Mouse (Mus musculus): ENCODE data around the gene Copz1.

Gene Copz1

GRCm38 (mm10) chr15:103293375-103293774 is 20.9 kb downstream of the Copz1 start:
- DNase-seq (ENCODE audit: low read depth) = peak; percentile 39

- no peak for DNase-seq (ENCODE audit: low read depth)
Observed at GRCm38 (mm10) chr15:103294649-103295048, 22.1 kb downstream of the Copz1 start.

- no peak for DNase-seq (ENCODE audit: low read depth)
Observed at GRCm38 (mm10) chr15:103295851-103296250, 23.3 kb downstream of the Copz1 start.

- no peak for DNase-seq (ENCODE audit: low read depth)
Observed at GRCm38 (mm10) chr15:103297313-103297712, 24.8 kb downstream of the Copz1 start.

- no peak for DNase-seq (ENCODE audit: low read depth)
Observed at GRCm38 (mm10) chr15:103298026-103298425, 25.5 kb downstream of the Copz1 start.

GRCm38 (mm10) chr15:103298861-103299616 is 26.5 kb downstream of the Copz1 start:
- DNase-seq (ENCODE audit: low read depth) = no peak

- no peak for DNase-seq (ENCODE audit: low read depth)
Observed at GRCm38 (mm10) chr15:103299644-103300043, 27.1 kb downstream of the Copz1 start.

GRCm38 (mm10) chr15:103300067-103300471 is 27.6 kb downstream of the Copz1 start:
- DNase-seq (ENCODE audit: low read depth) = no peak

- no peak for DNase-seq (ENCODE audit: low read depth)
Observed at GRCm38 (mm10) chr15:103300560-103300959, 28.0 kb downstream of the Copz1 start.

GRCm38 (mm10) chr15:103301046-103301445 is 28.5 kb downstream of the Copz1 start:
- no peak for DNase-seq (ENCODE audit: low read depth)

- no peak for DNase-seq (ENCODE audit: low read depth)
Observed at GRCm38 (mm10) chr15:103301547-103302340, 29.2 kb downstream of the Copz1 start.

GRCm38 (mm10) chr15:103302341-103303021 is 30.0 kb downstream of the Copz1 start:
- DNase-seq (ENCODE audit: low read depth) = no peak

- no peak for DNase-seq (ENCODE audit: low read depth)
Observed at GRCm38 (mm10) chr15:103303916-103304615, 31.6 kb downstream of the Copz1 start.

- peak; percentile 45 for DNase-seq (ENCODE audit: low read depth)
Observed at GRCm38 (mm10) chr15:103304616-103304969, 32.1 kb downstream of the Copz1 start.

- DNase-seq (ENCODE audit: low read depth) = peak; percentile 92
Observed at GRCm38 (mm10) chr15:103305070-103305678, 32.7 kb downstream of the Copz1 start.

GRCm38 (mm10) chr15:103305792-103306645 is 33.5 kb downstream of the Copz1 start:
- DNase-seq (ENCODE audit: low read depth) = peak; percentile 32

GRCm38 (mm10) chr15:103307125-103307524 is 34.6 kb downstream of the Copz1 start:
- DNase-seq (ENCODE audit: low read depth) = peak; percentile 98

GRCm38 (mm10) chr15:103308056-103308875 is 35.8 kb downstream of the Copz1 start:
- DNase-seq (ENCODE audit: low read depth) = no peak

- no peak for DNase-seq (ENCODE audit: low read depth)
Observed at GRCm38 (mm10) chr15:103308876-103309580, 36.5 kb downstream of the Copz1 start.

All from induced T-regulatory cell, adult 2 months (primary cell).